Mouse (Mus musculus) spleen, adult 2 months (tissue): ENCODE results near the gene Gpa33.

ENCODE experiments used
- CTCF ChIP-seq: fragments of 200-500 bp; IDR thresholded peaks from 2 replicates; pipeline ENCODE4 v1.5.1; 2011; ENCODE audit warnings: mild to moderate bottlenecking, inconsistent platforms; ENCODE audit not compliant: insufficient read depth, insufficient read length, insufficient replicate concordance; ENCODE audit errors: extremely low read depth
- POLR2A ChIP-seq: fragments of 200-500 bp; IDR thresholded peaks from 2 replicates; pipeline ENCODE4 v1.6.1; 2011; ENCODE audit warnings: low read depth, low read length, inconsistent platforms

DNA sequence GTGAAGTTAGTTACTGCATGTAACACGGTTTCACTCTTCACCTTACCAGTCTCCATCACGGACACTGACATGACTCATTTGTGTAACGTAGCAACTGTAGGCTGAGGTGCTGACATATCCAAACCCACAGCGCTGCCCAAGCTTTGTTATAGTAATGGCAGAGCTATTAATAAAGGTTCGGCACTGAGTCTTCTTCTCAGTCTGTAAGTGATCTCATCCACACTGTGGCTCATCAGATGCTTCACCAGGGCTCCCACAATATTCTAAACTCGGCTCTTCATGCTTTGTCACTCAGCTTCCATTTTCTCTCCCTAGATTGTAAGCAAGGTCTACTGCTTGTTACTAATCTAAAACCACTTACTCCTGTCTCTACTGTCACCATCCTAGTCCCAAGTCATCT lies 79.3 kb downstream of the Gpa33 start:
- TF ChIP-seq CTCF (no peak), POLR2A (no peak)
